Mouse (Mus musculus) embryonic facial prominence, embryonic 13.5 days (tissue): ENCODE measurements around the gene Cdipt. TPM values are rescaled to one million over a fixed set of nuclear protein-coding genes. Genes with fewer than 3 reads are reported as not detected.

Experiments
- ATAC-seq: fragments of 200-750 bp; cut with Nextera tagmentation; 2 replicates; pipeline ENCODE4 v1.8.0; 2017; ENCODE audit warnings: low read depth; ENCODE audit not compliant: insufficient number of reproducible peaks, insufficient read depth, low FRiP score, low TSS enrichment
- H3K27ac ChIP-seq: fragments of 300-500 bp; sonication (generic); 2 replicates; pipeline ENCODE4 v1.5.1; 2015; ENCODE audit warnings: moderate library complexity, mild to moderate bottlenecking, inconsistent platforms
- H3K27me3 ChIP-seq: fragments of 300-500 bp; sonication (generic); 2 replicates; pipeline ENCODE4 v1.6.1; 2015; ENCODE audit warnings: mild to moderate bottlenecking, inconsistent platforms
- H3K36me3 ChIP-seq: fragments of 300-500 bp; sonication (generic); 2 replicates; pipeline ENCODE4 v1.6.1; 2015; ENCODE audit warnings: mild to moderate bottlenecking, inconsistent platforms
- H3K4me1 ChIP-seq: fragments of 300-500 bp; sonication (generic); 2 replicates; pipeline ENCODE4 v1.6.1; 2015; ENCODE audit warnings: inconsistent platforms
- H3K4me2 ChIP-seq: fragments of 300-500 bp; sonication (generic); 2 replicates; pipeline ENCODE4 v1.6.1; 2015; ENCODE audit warnings: moderate library complexity, mild to moderate bottlenecking, inconsistent platforms
- H3K4me3 ChIP-seq: fragments of 300-500 bp; sonication (generic); 2 replicates; pipeline ENCODE4 v1.5.1; 2015; ENCODE audit warnings: mild to moderate bottlenecking, inconsistent platforms
- H3K9ac ChIP-seq: fragments of 300-500 bp; sonication (generic); 2 replicates; pipeline ENCODE4 v1.6.1; 2015; ENCODE audit warnings: mild to moderate bottlenecking, inconsistent platforms
- H3K9me3 ChIP-seq: fragments of 300-500 bp; sonication (generic); 2 replicates; pipeline ENCODE4 v1.6.1; 2016; ENCODE audit warnings: inconsistent platforms
- WGBS: fragments of 180-500 bp; shearing (Covaris S2); methylation state at CpG from one replicate; pipeline ENCODE4 v1.1.7; 2015; ENCODE audit warnings: mixed read lengths; 5-methylcytosine and 5-hydroxymethylcytosine counted together
- polyA plus RNA-seq: library from polyadenylated mRNA; unstranded; fragments of >200 nt; fragmentation: Nextera tagmentation; extraction: Ambion mirVana; gene quantifications from 2 replicates; pipeline ENCODE4 v1.2.1, GENCODE M21; 2015

Gene Cdipt
- polyA plus RNA-seq, 1 experiment from 2014 or later = 97.0 TPM

DNA sequence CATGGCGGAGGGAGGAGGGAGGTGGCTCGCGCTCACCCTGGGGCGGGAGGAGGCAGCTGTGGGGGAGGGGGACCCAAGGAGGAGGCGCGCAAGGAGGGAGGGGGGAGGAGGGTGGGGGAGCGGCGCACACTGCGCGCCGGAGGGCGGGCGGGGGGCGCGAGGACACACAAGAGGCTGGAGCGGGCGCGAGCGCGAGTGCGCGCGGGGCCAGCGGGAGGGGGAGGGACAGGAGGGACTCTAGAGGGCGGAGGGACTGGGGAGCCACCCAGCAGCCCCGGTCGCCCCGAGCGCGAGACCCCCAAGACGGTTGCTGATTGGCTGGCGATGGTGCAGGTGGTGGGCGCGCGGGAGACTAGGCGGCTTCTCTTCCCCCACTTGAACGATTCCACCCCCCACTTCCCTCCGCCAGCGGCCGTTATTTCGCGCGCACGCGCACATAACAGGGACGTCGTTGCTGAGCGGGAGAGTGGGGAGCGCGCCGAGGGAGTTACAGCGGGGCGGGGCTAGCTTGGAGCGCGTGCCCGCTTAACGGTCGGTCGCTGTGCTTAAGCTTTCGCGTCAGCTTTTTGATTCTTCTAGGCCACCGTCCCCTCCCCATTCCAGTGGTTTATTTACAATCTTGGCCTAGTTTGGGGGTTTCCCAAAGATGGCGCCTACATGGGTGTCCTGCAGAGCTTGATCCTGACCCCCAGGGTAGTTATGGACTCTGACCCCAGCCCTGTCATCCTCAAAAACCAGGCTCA, 51.4 kb downstream of the Cdipt start, which contains the start of gene Maz:
TSS of gene Maz (minus strand) at position 54 of the 743 bp plus-strand sequence.
- H3K4me3 ChIP-seq = peak within 1 kb of the TSS; percentile 72
- peak within 1 kb of the TSS; percentile 99 for H3K27ac ChIP-seq
- peaks cover 38% of the 10 kb centered on the region for H3K4me1 ChIP-seq
- H3K9ac ChIP-seq = peak within 1 kb of the TSS; percentile 99
- peaks cover 60% of the 10 kb centered on the region for H3K36me3 ChIP-seq
- H3K27me3 ChIP-seq = no peaks in the 10 kb centered on the region
- H3K4me2 ChIP-seq = peak within 1 kb of the TSS; percentile 97
- ATAC-seq = peak; percentile 90
- H3K9me3 ChIP-seq = no peaks in the 10 kb centered on the region
- under 1% methylated on average over 42 of the region's 63 CpGs for WGBS

DNA sequence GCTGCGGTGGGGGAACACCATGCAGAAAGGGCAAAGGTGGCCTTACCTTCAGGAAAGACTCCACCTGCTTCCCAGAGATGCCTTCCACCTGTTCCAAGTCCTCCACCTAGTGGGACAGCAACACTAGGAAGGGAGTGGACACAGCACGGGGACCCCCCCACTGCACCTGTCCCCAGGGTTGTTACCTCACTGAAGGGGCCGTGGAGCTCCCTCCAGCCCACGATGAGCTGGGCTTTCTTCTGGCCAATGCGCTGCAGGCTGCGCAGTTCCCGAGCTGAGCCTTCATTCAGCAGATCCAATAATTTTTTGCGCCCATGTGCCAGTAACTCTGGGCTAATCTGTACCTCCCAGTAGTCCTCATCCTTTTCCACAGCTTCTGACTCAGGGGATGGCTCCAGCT, 52.2 kb downstream of the Cdipt start:
- Histone ChIP-seq H3K27me3 (no peaks in the 10 kb centered on the region), H3K4me3 (peak overlapping the region; percentile 72), H3K27ac (peak overlapping the region; percentile 99), H3K4me2 (peak overlapping the region; percentile 58), H3K9ac (peak overlapping the region; percentile 75), H3K4me1 (peaks cover 31% of the 10 kb centered on the region), H3K36me3 (peaks cover 60% of the 10 kb centered on the region), H3K9me3 (no peaks in the 10 kb centered on the region)
- 60% methylated on average over 8 of the region's 8 CpGs for WGBS
- no peak for ATAC-seq

Other genes with a start within 250 kb of the Cdipt start
- gene Mapk3, start 216.3 kb upstream of the Cdipt start, polyA plus RNA-seq = 56.7 and 56.9 TPM in 2 replicates
- gene Gdpd3, start 209.6 kb upstream of the Cdipt start, polyA plus RNA-seq = 1.6 and 3.1 TPM in 2 replicates
- 104 and 112 TPM in 2 replicates for gene Ypel3, start 199.0 kb upstream of the Cdipt start, polyA plus RNA-seq
- gene Tbx6, start 194.4 kb upstream of the Cdipt start, polyA plus RNA-seq = 0.27 and 0.59 TPM in 2 replicates
- gene Ppp4c, start 183.4 kb upstream of the Cdipt start, polyA plus RNA-seq = 300 and 311 TPM in 2 replicates
- gene Fam57b, start 178.2 kb upstream of the Cdipt start, polyA plus RNA-seq = 0.45 and 0.70 TPM in 2 replicates
- not detected in 2 replicates for gene 4930451I11Rik, start 144.3 kb upstream of the Cdipt start, polyA plus RNA-seq
- gene Doc2a, start 128.5 kb upstream of the Cdipt start, polyA plus RNA-seq = 1.6 and 1.9 TPM in 2 replicates
- 37.5 and 43.0 TPM in 2 replicates for gene Hirip3, start 113.9 kb upstream of the Cdipt start, polyA plus RNA-seq
- 84.1 and 108 TPM in 2 replicates for gene Ino80e, start 113.5 kb upstream of the Cdipt start, polyA plus RNA-seq
- 53.4 and 53.6 TPM in 2 replicates for gene Taok2, start 91.2 kb upstream of the Cdipt start, polyA plus RNA-seq
- gene Tmem219, start 53.0 kb upstream of the Cdipt start, polyA plus RNA-seq = 28.3 and 28.6 TPM in 2 replicates
- gene Kctd13, start 47.0 kb upstream of the Cdipt start, polyA plus RNA-seq = 17.8 and 19.8 TPM in 2 replicates
- gene Asphd1, start 26.3 kb upstream of the Cdipt start, polyA plus RNA-seq = 0.13 and 0.25 TPM in 2 replicates
- gene Sez6l2, start 25.4 kb upstream of the Cdipt start, polyA plus RNA-seq = 0.76 and 0.77 TPM in 2 replicates
- 1.3 and 1.7 TPM in 2 replicates for gene Cdiptos, start 184 bp downstream of the Cdipt start, polyA plus RNA-seq
- 5.3 and 7.1 TPM in 2 replicates for gene Mvp, start 38.7 kb downstream of the Cdipt start, polyA plus RNA-seq
- gene Pagr1b, start 40.6 kb downstream of the Cdipt start, polyA plus RNA-seq = 0.47 TPM in 1 of 2 replicates, not detected in the other
- 50.4 and 53.7 TPM in 2 replicates for gene Pagr1a, start 41.4 kb downstream of the Cdipt start, polyA plus RNA-seq
- 83.4 and 89.6 TPM in 2 replicates for gene Gm42742, start 45.2 kb downstream of the Cdipt start, polyA plus RNA-seq
- gene Prrt2, start 45.3 kb downstream of the Cdipt start, polyA plus RNA-seq = 13.1 and 16.9 TPM in 2 replicates
- gene Maz, start 51.1 kb downstream of the Cdipt start, polyA plus RNA-seq = 63.6 and 73.0 TPM in 2 replicates
- gene Kif22, start 66.6 kb downstream of the Cdipt start, polyA plus RNA-seq = 99.4 and 124 TPM in 2 replicates
- 15.5 TPM in 1 of 2 replicates, not detected in the other for gene Zg16, start 111.4 kb downstream of the Cdipt start, polyA plus RNA-seq
- gene AI467606, start 115.4 kb downstream of the Cdipt start, polyA plus RNA-seq = 1.8 and 2.0 TPM in 2 replicates
- gene Qprt, start 146.3 kb downstream of the Cdipt start, polyA plus RNA-seq = 1.1 and 1.2 TPM in 2 replicates
- 0.15 and 0.25 TPM in 2 replicates for gene Spn, start 161.9 kb downstream of the Cdipt start, polyA plus RNA-seq
- gene Cd2bp2, start 220.1 kb downstream of the Cdipt start, polyA plus RNA-seq = 68.3 and 73.3 TPM in 2 replicates
- gene Tbc1d10b, start 232.6 kb downstream of the Cdipt start, polyA plus RNA-seq = 30.4 and 32.0 TPM in 2 replicates
- gene Mylpf, start 233.0 kb downstream of the Cdipt start, polyA plus RNA-seq = 34.1 and 41.1 TPM in 2 replicates